Mouse (Mus musculus) cerebellum, postnatal 14 days (tissue): Measurements from ENCODE around the gene Agrp.
A peak's percentile ranks its signal among the peaks of the same experiment; 100 is the strongest.

Experiments
- DNase-seq, 2 experiments: peaks; one replicate each; pipeline ENCODE4 v3.0.0; 2021; ENCODE audit warnings: mixed read lengths in 2 of 2

Agrp gene

GRCm38 (mm10) chr8:105546384-105547350 is 90.5 kb downstream of the Agrp start:
- DNase-seq, result peak in 1 of 2 experiments; percentile 58

- DNase-seq, result peak; percentile 54 to 63
Measured at GRCm38 (mm10) chr8:105545249-105545648, 91.9 kb downstream of the Agrp start.

GRCm38 (mm10) chr8:105544544-105545205 is 92.5 kb downstream of the Agrp start:
- peak; percentile 57 to 59 for DNase-seq

GRCm38 (mm10) chr8:105543703-105544102 is 93.5 kb downstream of the Agrp start:
- DNase-seq, result no peak

GRCm38 (mm10) chr8:105542808-105543207 is 94.4 kb downstream of the Agrp start:
- no peak for DNase-seq

GRCm38 (mm10) chr8:105542032-105542656 is 95.0 kb downstream of the Agrp start:
- DNase-seq, result no peak

- no peak for DNase-seq
Measured at GRCm38 (mm10) chr8:105538940-105539339, 98.3 kb downstream of the Agrp start.

GRCm38 (mm10) chr8:105537011-105537677 is 100.0 kb downstream of the Agrp start:
- peak; percentile 77 to 83 for DNase-seq

- no peak for DNase-seq
Measured at GRCm38 (mm10) chr8:105536546-105536945, 100.6 kb downstream of the Agrp start.

- peak; percentile 87 to 94 for DNase-seq
Measured at GRCm38 (mm10) chr8:105533892-105534329, 103.3 kb downstream of the Agrp start.

GRCm38 (mm10) chr8:105533439-105533838 is 103.8 kb downstream of the Agrp start:
- DNase-seq, result no peak

GRCm38 (mm10) chr8:105531774-105532173 is 105.4 kb downstream of the Agrp start:
- DNase-seq, result peak in 1 of 2 experiments; percentile 69

GRCm38 (mm10) chr8:105529271-105529670 is 107.9 kb downstream of the Agrp start:
- DNase-seq, result no peak

- DNase-seq, result no peak
Measured at GRCm38 (mm10) chr8:105528206-105528605, 109.0 kb downstream of the Agrp start.

- DNase-seq, result peak; percentile 77 to 86
Measured at GRCm38 (mm10) chr8:105527110-105527509, 110.1 kb downstream of the Agrp start.

GRCm38 (mm10) chr8:105522890-105523289 is 114.3 kb downstream of the Agrp start:
- DNase-seq, result no peak

- DNase-seq, result peak in 1 of 2 experiments; percentile 43
Measured at GRCm38 (mm10) chr8:105521995-105522769, 115.0 kb downstream of the Agrp start.

- DNase-seq, result no peak
Measured at GRCm38 (mm10) chr8:105521061-105521460, 116.1 kb downstream of the Agrp start.

- DNase-seq, result no peak
Measured at GRCm38 (mm10) chr8:105520521-105520920, 116.7 kb downstream of the Agrp start.

- DNase-seq, result no peak
Measured at GRCm38 (mm10) chr8:105519591-105519990, 117.6 kb downstream of the Agrp start.

- peak; percentile 52 to 57 for DNase-seq
Measured at GRCm38 (mm10) chr8:105518436-105519313, 118.5 kb downstream of the Agrp start, which contains the start of gene Hsd11b2. Hsd11b2 (plus strand) TSS chr8:105518755.
